Mouse (Mus musculus) G1E (cell line): Measurements from ENCODE around the gene Fibp. TPM values are rescaled to one million over a fixed set of nuclear protein-coding genes. Genes with fewer than 3 reads are reported as not detected.
A peak's percentile ranks its signal among the peaks of the same experiment; 100 is the strongest.

Experiments used
- ATAC-seq: 2 replicates; pipeline ENCODE4 v1.8.0; 2016; ENCODE audit warnings: mild to moderate bottlenecking; ENCODE audit not compliant: insufficient number of reproducible peaks, poor library complexity, low FRiP score, severe bottlenecking; ENCODE audit errors: extremely low read depth
- DNase-seq: peaks from one replicate; pipeline ENCODE4 v3.0.0; 2012; ENCODE audit warnings: low spot score
- H3K27me3 ChIP-seq: 2 replicates; pipeline ENCODE4 v1.6.1; 2012; ENCODE audit warnings: mild to moderate bottlenecking, low read length, inconsistent platforms; ENCODE audit not compliant: insufficient read depth
- H3K36me3 ChIP-seq: replicated peaks from 2 replicates; pipeline ENCODE3; 2012; ENCODE audit warnings: mild to moderate bottlenecking, inconsistent platforms
- H3K4me1 ChIP-seq: 2 replicates; pipeline ENCODE4 v1.6.1; 2012; ENCODE audit warnings: low read depth, low read length, inconsistent platforms, mixed read lengths; ENCODE audit not compliant: insufficient read depth
- H3K4me3 ChIP-seq: 2 replicates; pipeline ENCODE4 v1.5.1; 2012; ENCODE audit warnings: low read depth, mild to moderate bottlenecking, inconsistent platforms, low read length, moderate library complexity, mixed read lengths
- H3K9me3 ChIP-seq: replicated peaks from 2 replicates; pipeline ENCODE4 v1.6.1; 2012; ENCODE audit warnings: inconsistent platforms
- CTCF ChIP-seq: IDR thresholded peaks from 2 replicates; pipeline ENCODE4 v1.5.1; 2012; ENCODE audit warnings: low read depth, low read length, inconsistent platforms, mixed read lengths
- GATA1 ChIP-seq: IDR thresholded peaks from 2 replicates; pipeline ENCODE4 v1.6.1; 2012; ENCODE audit warnings: borderline replicate concordance, low read length, inconsistent platforms, mixed read lengths
- GATA2 ChIP-seq: IDR thresholded peaks from 2 replicates; pipeline ENCODE4 v1.6.1; 2012; ENCODE audit warnings: low read depth, low read length, inconsistent platforms, borderline replicate concordance
- POLR2AphosphoS5 ChIP-seq: IDR thresholded peaks from 2 replicates; pipeline ENCODE4 v1.6.1; 2012; ENCODE audit warnings: low read depth, low read length, inconsistent platforms; ENCODE audit not compliant: insufficient replicate concordance
- TAL1 ChIP-seq: conservative IDR thresholded peaks from 2 replicates; pipeline ENCODE4 v1.6.1; 2012; ENCODE audit warnings: low read depth, low read length, inconsistent platforms, mixed read lengths
- polyA plus RNA-seq: library from polyadenylated mRNA; stranded (reverse); fragments of >175 nt; gene quantifications from 2 replicates; pipeline ENCODE4 v1.2.3, GENCODE M21; 2012
- total RNA-seq, 2 experiments: library from RNA; stranded (forward) in 1 of 2; stranded (reverse) in 1 of 2; fragments of 200-1000 nt in 1 of 2; fragments of >200 nt in 1 of 2; fragmentation: Nextera tagmentation in 1 of 2; gene quantifications; 2 replicates each; pipeline ENCODE4 v1.2.3; 2014 to 2017

Fibp gene
- total and polyA plus RNA-seq, 3 experiments: 50.8 to 162 (median 71.8) TPM

DNA sequence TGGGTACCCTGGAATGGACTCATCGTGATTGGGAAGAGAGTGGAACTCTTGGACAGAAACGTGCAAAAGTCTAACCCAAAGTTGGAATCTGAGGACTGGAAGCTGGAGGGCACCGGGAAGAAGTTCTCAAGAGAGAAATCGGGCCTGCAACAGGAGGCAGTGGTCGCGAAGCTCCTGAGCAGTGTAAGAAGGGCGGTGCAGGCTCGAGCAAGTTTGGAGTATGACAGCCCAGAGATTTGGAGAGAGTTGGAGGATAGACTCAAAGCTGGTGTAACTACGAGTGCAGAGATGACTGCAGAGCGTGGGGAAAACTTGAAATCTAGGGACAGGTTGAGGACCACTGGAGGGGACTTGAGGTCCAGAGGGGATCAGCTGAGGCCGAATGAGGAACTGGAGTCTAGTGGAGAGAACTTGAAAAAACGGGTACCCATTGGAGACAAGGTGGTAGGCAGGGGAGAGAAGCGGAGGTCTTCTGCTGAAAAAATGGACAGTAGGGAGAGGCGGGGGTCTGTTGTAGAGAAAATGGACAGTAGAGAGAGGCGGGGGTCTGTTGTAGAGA lies 50.7 kb downstream of the Fibp start:
- no peak for ATAC-seq
- Histone ChIP-seq H3K4me3 (peak overlapping the region; percentile 72), H3K36me3 (peaks cover 2% of the 10 kb centered on the region), H3K27me3 (no peaks in the 10 kb centered on the region), H3K4me1 (peaks cover 52% of the 10 kb centered on the region), H3K9me3 (no peaks in the 10 kb centered on the region)
- DNase-seq: no peak
- TF ChIP-seq TAL1: no peak

DNA sequence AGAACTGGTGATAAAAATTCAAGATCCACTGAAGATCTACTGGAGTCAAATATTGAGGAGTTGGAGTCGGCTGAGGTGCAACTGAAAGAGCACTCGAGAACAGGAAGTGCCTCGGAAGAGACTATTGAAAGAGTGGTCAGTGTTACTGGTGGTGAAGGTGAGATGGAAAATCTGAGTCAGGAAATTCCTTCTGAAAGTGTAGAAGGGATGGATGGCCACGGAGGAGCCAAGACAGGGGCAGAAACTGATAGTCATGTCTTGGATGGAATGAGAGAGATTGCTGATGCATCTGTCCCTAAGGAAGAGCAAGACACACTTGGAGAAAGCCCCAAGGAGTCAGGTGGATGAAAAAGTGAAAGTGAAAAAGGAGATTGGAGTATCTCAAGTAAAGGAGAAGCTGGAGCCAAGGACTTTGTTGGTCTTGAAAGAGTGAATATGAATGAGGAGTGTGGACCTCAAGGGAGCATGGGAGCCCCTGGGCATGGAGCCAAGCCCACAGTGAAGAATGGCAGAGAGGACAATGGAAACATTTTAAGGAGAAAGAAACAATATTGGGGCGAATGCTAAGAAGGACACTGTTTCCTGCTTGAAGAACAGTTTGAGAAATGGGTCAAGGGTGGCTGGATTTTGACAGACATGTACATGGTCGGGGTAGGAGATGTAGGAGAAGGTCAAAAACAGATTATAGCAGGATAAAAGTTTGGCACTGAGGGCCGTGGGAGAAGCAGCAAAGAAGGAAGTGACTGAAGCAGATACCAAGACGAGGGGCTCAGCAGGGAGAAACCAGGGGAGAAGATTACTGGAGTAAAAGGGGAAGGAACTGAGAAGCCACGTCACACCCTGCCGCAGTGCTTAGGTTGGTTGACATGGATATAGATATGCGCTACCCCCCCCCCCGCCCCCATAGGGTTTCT lies 51.9 kb downstream of the Fibp start:
- no peak for ATAC-seq
- Histone ChIP-seq H3K4me1 (peaks cover 56% of the 10 kb centered on the region), H3K4me3 (peak overlapping the region; percentile 13; the same call in 1 of the 2 replicates), H3K27me3 (no peaks in the 10 kb centered on the region; the same call in 1 of the 2 replicates), H3K36me3 (no peaks in the 10 kb centered on the region), H3K9me3 (no peaks in the 10 kb centered on the region)
- TF ChIP-seq GATA2 (no peak), TAL1 (no peak)
- DNase-seq: peak; percentile 63

DNA sequence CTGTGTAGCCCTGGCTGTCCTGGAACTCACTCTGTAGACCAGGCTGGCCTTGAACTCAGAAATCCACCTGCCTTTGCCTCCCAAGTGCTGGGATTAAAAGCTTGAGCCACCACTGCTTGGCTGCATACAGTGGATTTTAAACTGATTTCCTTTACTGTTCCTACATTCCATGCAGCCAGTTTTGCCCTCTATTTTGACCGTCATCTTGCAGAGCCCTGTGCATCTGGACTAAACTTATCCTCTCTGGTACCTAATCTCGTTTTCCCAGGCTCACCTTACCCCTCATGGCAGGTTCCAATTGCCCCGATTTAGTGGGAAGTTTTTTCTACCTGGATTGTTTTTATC lies 52.6 kb downstream of the Fibp start:
- ATAC-seq: no peak
- peaks cover 58% of the 10 kb centered on the region for H3K4me1 ChIP-seq
- TF ChIP-seq CTCF (no peak), POLR2AphosphoS5 (no peak), TAL1 (no peak), GATA1 (no peak), GATA2 (no peak)

More for the DNA sequence above, 52.6 kb downstream of the Fibp start:
- DNase-seq: no peak
- Histone ChIP-seq H3K27me3 (no peaks in the 10 kb centered on the region; the same call in 1 of the 2 replicates), H3K36me3 (no peaks in the 10 kb centered on the region), H3K4me3 (peak overlapping the region; percentile 13; the same call in 1 of the 2 replicates), H3K9me3 (no peaks in the 10 kb centered on the region)

Other genes starting within 250 kb of the Fibp start
Only the 20 nearest of the 28 such genes appear.
- gene Catsper1, start 124.9 kb upstream of the Fibp start, total RNA-seq (2014; fragmentation: Nextera tagmentation): not detected in 2 replicates
- not detected in 2 replicates for gene Catsper1, start 124.9 kb upstream of the Fibp start, total RNA-seq (2017)
- not detected in 2 replicates for gene Catsper1, start 124.9 kb upstream of the Fibp start, polyA plus RNA-seq
- gene Cst6, start 111.0 kb upstream of the Fibp start, total RNA-seq (2014; fragmentation: Nextera tagmentation): not detected in 2 replicates
- gene Cst6, start 111.0 kb upstream of the Fibp start, total RNA-seq (2017): 0.05 and 0.06 TPM in 2 replicates
- not detected in 2 replicates for gene Cst6, start 111.0 kb upstream of the Fibp start, polyA plus RNA-seq
- gene Eif1ad, start 93.9 kb upstream of the Fibp start, total RNA-seq (2014; fragmentation: Nextera tagmentation): 38.5 and 40.9 TPM in 2 replicates
- 55.0 and 58.4 TPM in 2 replicates for gene Eif1ad, start 93.9 kb upstream of the Fibp start, total RNA-seq (2017)
- 96.0 and 100 TPM in 2 replicates for gene Eif1ad, start 93.9 kb upstream of the Fibp start, polyA plus RNA-seq
- 329 and 422 TPM in 2 replicates for gene Banf1, start 93.4 kb upstream of the Fibp start, total RNA-seq (2014; fragmentation: Nextera tagmentation)
- gene Banf1, start 93.4 kb upstream of the Fibp start, total RNA-seq (2017): 35.1 and 42.1 TPM in 2 replicates
- gene Banf1, start 93.4 kb upstream of the Fibp start, polyA plus RNA-seq: 210 and 227 TPM in 2 replicates
- gene Sart1, start 71.9 kb upstream of the Fibp start, total RNA-seq (2014; fragmentation: Nextera tagmentation): 39.6 and 40.5 TPM in 2 replicates
- 68.7 and 75.5 TPM in 2 replicates for gene Sart1, start 71.9 kb upstream of the Fibp start, total RNA-seq (2017)
- gene Sart1, start 71.9 kb upstream of the Fibp start, polyA plus RNA-seq: 183 and 195 TPM in 2 replicates
- 1.3 TPM in 1 of 2 replicates, not detected in the other for gene Tsga10ip, start 58.1 kb upstream of the Fibp start, total RNA-seq (2014; fragmentation: Nextera tagmentation)
- gene Tsga10ip, start 58.1 kb upstream of the Fibp start, total RNA-seq (2017): 0.11 TPM in 1 of 2 replicates, not detected in the other
- gene Tsga10ip, start 58.1 kb upstream of the Fibp start, polyA plus RNA-seq: 0.74 and 1.5 TPM in 2 replicates
- 44.6 and 46.0 TPM in 2 replicates for gene Drap1, start 35.6 kb upstream of the Fibp start, total RNA-seq (2014; fragmentation: Nextera tagmentation)
- 81.5 and 87.0 TPM in 2 replicates for gene Drap1, start 35.6 kb upstream of the Fibp start, total RNA-seq (2017)
- gene Drap1, start 35.6 kb upstream of the Fibp start, polyA plus RNA-seq: 305 and 329 TPM in 2 replicates
- 29.8 and 30.5 TPM in 2 replicates for gene AI837181, start 35.5 kb upstream of the Fibp start, total RNA-seq (2014; fragmentation: Nextera tagmentation)
- gene AI837181, start 35.5 kb upstream of the Fibp start, total RNA-seq (2017): 10.2 and 10.5 TPM in 2 replicates
- 59.5 and 68.5 TPM in 2 replicates for gene AI837181, start 35.5 kb upstream of the Fibp start, polyA plus RNA-seq
- gene Fosl1, start 13.1 kb upstream of the Fibp start, total RNA-seq (2014; fragmentation: Nextera tagmentation): 0.90 and 3.0 TPM in 2 replicates
- 1.9 and 2.3 TPM in 2 replicates for gene Fosl1, start 13.1 kb upstream of the Fibp start, total RNA-seq (2017)
- gene Fosl1, start 13.1 kb upstream of the Fibp start, polyA plus RNA-seq: 3.4 and 3.6 TPM in 2 replicates
- gene Ccdc85b, start 2.7 kb upstream of the Fibp start, total RNA-seq (2014; fragmentation: Nextera tagmentation): 1.9 and 3.3 TPM in 2 replicates
- gene Ccdc85b, start 2.7 kb upstream of the Fibp start, total RNA-seq (2017): 3.0 and 4.1 TPM in 2 replicates
- gene Ccdc85b, start 2.7 kb upstream of the Fibp start, polyA plus RNA-seq: 13.1 and 16.9 TPM in 2 replicates
- gene Ctsw, start 7.9 kb downstream of the Fibp start, total RNA-seq (2014; fragmentation: Nextera tagmentation): not detected in 2 replicates
- not detected in 2 replicates for gene Ctsw, start 7.9 kb downstream of the Fibp start, total RNA-seq (2017)
- not detected in 2 replicates for gene Ctsw, start 7.9 kb downstream of the Fibp start, polyA plus RNA-seq
- 4.1 and 6.7 TPM in 2 replicates for gene Efemp2, start 13.3 kb downstream of the Fibp start, total RNA-seq (2014; fragmentation: Nextera tagmentation)
- 4.6 and 6.6 TPM in 2 replicates for gene Efemp2, start 13.3 kb downstream of the Fibp start, total RNA-seq (2017)
- 3.0 and 3.1 TPM in 2 replicates for gene Efemp2, start 13.3 kb downstream of the Fibp start, polyA plus RNA-seq
- 16.8 and 38.0 TPM in 2 replicates for gene Mus81, start 27.8 kb downstream of the Fibp start, total RNA-seq (2014; fragmentation: Nextera tagmentation)
- 16.0 and 22.9 TPM in 2 replicates for gene Mus81, start 27.8 kb downstream of the Fibp start, total RNA-seq (2017)
- 17.1 and 19.5 TPM in 2 replicates for gene Mus81, start 27.8 kb downstream of the Fibp start, polyA plus RNA-seq
- 1,228 and 1,288 TPM in 2 replicates for gene Cfl1, start 29.8 kb downstream of the Fibp start, total RNA-seq (2014; fragmentation: Nextera tagmentation)
- gene Cfl1, start 29.8 kb downstream of the Fibp start, total RNA-seq (2017): 1,086 and 1,192 TPM in 2 replicates
- 853 and 1,308 TPM in 2 replicates for gene Cfl1, start 29.8 kb downstream of the Fibp start, polyA plus RNA-seq
- gene 1700020D05Rik, start 43.2 kb downstream of the Fibp start, total RNA-seq (2014; fragmentation: Nextera tagmentation): 0.73 and 4.0 TPM in 2 replicates
- gene 1700020D05Rik, start 43.2 kb downstream of the Fibp start, total RNA-seq (2017): 2.1 and 2.7 TPM in 2 replicates
- 0.12 and 0.36 TPM in 2 replicates for gene 1700020D05Rik, start 43.2 kb downstream of the Fibp start, polyA plus RNA-seq
- gene Snx32, start 49.9 kb downstream of the Fibp start, total RNA-seq (2014; fragmentation: Nextera tagmentation): 9.8 and 12.6 TPM in 2 replicates
- 12.0 and 13.3 TPM in 2 replicates for gene Snx32, start 49.9 kb downstream of the Fibp start, total RNA-seq (2017)
- gene Snx32, start 49.9 kb downstream of the Fibp start, polyA plus RNA-seq: 1.6 and 2.0 TPM in 2 replicates
- not detected in 2 replicates for gene Ovol1, start 100.0 kb downstream of the Fibp start, total RNA-seq (2014; fragmentation: Nextera tagmentation)
- 0.05 and 0.06 TPM in 2 replicates for gene Ovol1, start 100.0 kb downstream of the Fibp start, total RNA-seq (2017)
- not detected in 2 replicates for gene Ovol1, start 100.0 kb downstream of the Fibp start, polyA plus RNA-seq
- 8.5 and 11.0 TPM in 2 replicates for gene Ap5b1, start 107.4 kb downstream of the Fibp start, total RNA-seq (2014; fragmentation: Nextera tagmentation)
- 5.5 and 6.5 TPM in 2 replicates for gene Ap5b1, start 107.4 kb downstream of the Fibp start, total RNA-seq (2017)
- 15.5 and 16.4 TPM in 2 replicates for gene Ap5b1, start 107.4 kb downstream of the Fibp start, polyA plus RNA-seq
- gene Rnaseh2c, start 141.3 kb downstream of the Fibp start, total RNA-seq (2014; fragmentation: Nextera tagmentation): 19.7 and 30.8 TPM in 2 replicates
- 75.5 and 103 TPM in 2 replicates for gene Rnaseh2c, start 141.3 kb downstream of the Fibp start, total RNA-seq (2017)
- 277 and 315 TPM in 2 replicates for gene Rnaseh2c, start 141.3 kb downstream of the Fibp start, polyA plus RNA-seq
- 40.1 and 43.0 TPM in 2 replicates for gene Kat5, start 149.6 kb downstream of the Fibp start, total RNA-seq (2014; fragmentation: Nextera tagmentation)
- 100 and 106 TPM in 2 replicates for gene Kat5, start 149.6 kb downstream of the Fibp start, total RNA-seq (2017)
- 81.9 and 86.0 TPM in 2 replicates for gene Kat5, start 149.6 kb downstream of the Fibp start, polyA plus RNA-seq